Mouse (Mus musculus) G1E (cell line): ENCODE measurements around the gene Dnase1.

Source experiments
- CTCF ChIP-seq: IDR thresholded peaks from 2 replicates; pipeline ENCODE4 v1.5.1; 2012; ENCODE audit warnings: low read depth, low read length, inconsistent platforms, mixed read lengths
- GATA1 ChIP-seq: IDR thresholded peaks from 2 replicates; pipeline ENCODE4 v1.6.1; 2012; ENCODE audit warnings: borderline replicate concordance, low read length, inconsistent platforms, mixed read lengths
- GATA2 ChIP-seq: IDR thresholded peaks from 2 replicates; pipeline ENCODE4 v1.6.1; 2012; ENCODE audit warnings: low read depth, low read length, inconsistent platforms, borderline replicate concordance

GRCm38 (mm10) chr16:4026672-4027071 is 10.1 kb upstream of the Dnase1 start:
- TF ChIP-seq CTCF = no peak
- no peak for TF ChIP-seq GATA2
- no peak for TF ChIP-seq GATA1
